9 mouse cellular contexts compared by ENCODE assay signal in the genomic region with DNA sequence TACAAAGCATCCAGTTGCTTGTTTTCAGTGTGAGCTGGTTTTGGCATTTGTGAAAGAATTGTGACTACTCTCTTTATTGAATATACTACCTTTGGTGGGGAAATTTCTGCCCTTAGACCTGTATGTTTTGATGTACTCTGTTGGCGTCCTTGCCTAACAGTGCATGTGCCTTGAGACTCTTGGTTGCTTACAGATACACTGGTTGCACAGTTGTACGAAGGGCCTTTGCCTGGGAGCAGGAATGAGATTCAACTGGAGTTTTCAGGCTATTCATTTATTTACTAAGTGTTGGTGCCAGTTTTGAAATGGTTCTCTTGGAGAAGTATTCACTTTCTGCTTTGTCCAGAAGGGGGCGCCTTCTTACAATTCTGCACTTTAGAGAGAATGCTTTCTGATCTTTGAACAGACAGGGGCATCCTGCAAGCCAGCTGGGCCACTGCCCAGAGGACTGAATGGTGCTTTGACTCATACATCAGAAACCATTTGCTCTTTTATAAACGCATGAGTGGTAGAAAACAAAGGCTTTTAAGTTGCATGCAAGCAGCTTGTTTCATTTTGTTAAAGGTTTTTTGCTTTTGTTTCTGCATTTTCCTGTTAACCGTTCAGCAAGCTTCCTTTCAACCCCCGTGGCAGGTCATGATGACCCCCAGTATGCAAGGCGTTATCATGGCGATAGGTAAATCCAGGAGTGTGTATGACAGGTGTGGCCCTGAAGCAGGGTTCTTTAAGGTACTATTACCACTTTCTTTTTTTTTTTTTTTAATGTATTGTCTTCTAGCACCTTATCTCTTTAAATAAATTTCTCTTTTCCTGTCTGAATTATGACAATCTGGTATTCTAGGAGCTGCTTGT.
A peak's percentile ranks its signal among the peaks of the same experiment; 100 is the strongest.
DNase-seq lines count a peak whose midpoint lies in the region; TF ChIP-seq lines count a peak whose summit lies in the region.
"Had no signal": no experiment of that assay in that cellular context is flagged by ENCODE, and none has a peak within 500 bp of the region (broad histone marks: within the 10 kb centered on the region; RNA-seq: fewer than 3 reads in every experiment).

No protein-coding gene starts in this region.

- peak; percentile 57 for TF ChIP-seq CTCF in E14TG2a.4 (conservative IDR thresholded peaks at IDR 0.05; ENCODE audit: low read length)

- H3K4me3 ChIP-seq in E14TG2a.4 (replicated peaks; ENCODE audit: low read length): no peak overlapping the region
- H3K4me3 ChIP-seq: limb, embryonic 15.5 days had no signal

- H3K4me1 ChIP-seq in E14TG2a.4 (replicated peaks; ENCODE audit: low read depth, low read length): no peaks in the 10 kb centered on the region
- H3K4me1 ChIP-seq: limb, embryonic 15.5 days had no signal

- peak; percentile 55 for DNase-seq in adrenal gland, adult 8-10 months
- peak; percentile 82 for DNase-seq in embryo, embryonic 10.5 days (ENCODE audit: low spot score)
- peak; percentile 37 for DNase-seq in gastrocnemius, postnatal 25 days
- peak; percentile 71 for DNase-seq in kidney, postnatal 14 days
- DNase-seq in lung, adult 18-20 months: peak; percentile 32 to 52
- peak; percentile 64 for DNase-seq in ovary, adult 18-20 months (ENCODE audit: low spot score)
- DNase-seq in urinary bladder, postnatal 36 days (ENCODE audit: low spot score in 2 of 2): peak; percentile 39 to 71

- H3K27me3 ChIP-seq in E14TG2a.4 (ENCODE audit: insufficient read depth, low read length): no peaks in the 10 kb centered on the region
- H3K27me3 ChIP-seq: limb, embryonic 15.5 days had no signal

- no peaks in the 10 kb centered on the region for H3K36me3 ChIP-seq in E14TG2a.4 (ENCODE audit: insufficient read depth, low read length)

- no peaks in the 10 kb centered on the region for H3K9me3 ChIP-seq in E14TG2a.4 (ENCODE audit: low read length)
- H3K9me3 ChIP-seq: limb, embryonic 15.5 days had no signal
